Mouse (Mus musculus): ENCODE measurements around the gene Slc44a4.
"Not testable (repeated sequence)": the region's sequence is repeated elsewhere in the genome, so short reads cannot be mapped to it uniquely, and the experiment has no call there.

Gene Slc44a4

GRCm38 (mm10) chr17:34959130-34959778 is 45.0 kb downstream of the Slc44a4 start, which contains the start of gene Hspa1b:
TSS of gene Hspa1b (minus strand) at chr17:34959238.
- not testable (repeated sequence) for DNase-seq (ENCODE audit: extremely low read depth, low read depth)

GRCm38 (mm10) chr17:34959881-34960515 is 45.7 kb downstream of the Slc44a4 start:
- no peak for DNase-seq (ENCODE audit: extremely low read depth, low read depth)

- DNase-seq (ENCODE audit: extremely low read depth, low read depth): no peak
Observed at GRCm38 (mm10) chr17:34960702-34961493, 46.6 kb downstream of the Slc44a4 start.

GRCm38 (mm10) chr17:34962125-34962524 is 47.9 kb downstream of the Slc44a4 start:
- no peak for DNase-seq (ENCODE audit: extremely low read depth, low read depth)

GRCm38 (mm10) chr17:34962841-34963240 is 48.6 kb downstream of the Slc44a4 start:
- no peak for DNase-seq (ENCODE audit: extremely low read depth, low read depth)

- no peak for DNase-seq (ENCODE audit: extremely low read depth, low read depth)
Observed at GRCm38 (mm10) chr17:34964640-34965049, 50.4 kb downstream of the Slc44a4 start.

GRCm38 (mm10) chr17:34965627-34966026 is 51.4 kb downstream of the Slc44a4 start:
- no peak for DNase-seq (ENCODE audit: extremely low read depth, low read depth)

- DNase-seq (ENCODE audit: extremely low read depth, low read depth): not testable (repeated sequence)
Observed at GRCm38 (mm10) chr17:34969822-34970221, 55.6 kb downstream of the Slc44a4 start, which contains the start of gene Gm20481. TSS of gene Gm20481 (plus strand) at chr17:34969912.

- DNase-seq (ENCODE audit: extremely low read depth, low read depth): not testable (repeated sequence)
Observed at GRCm38 (mm10) chr17:34970850-34971249, 56.6 kb downstream of the Slc44a4 start.

GRCm38 (mm10) chr17:34971694-34972068 is 57.4 kb downstream of the Slc44a4 start:
- DNase-seq (ENCODE audit: extremely low read depth, low read depth): not testable (repeated sequence)

- DNase-seq (ENCODE audit: extremely low read depth, low read depth): not testable (repeated sequence)
Observed at GRCm38 (mm10) chr17:34972069-34972749, 57.9 kb downstream of the Slc44a4 start, which contains the start of the genes Hspa1a and Hspa1l. TSS of gene Hspa1a (minus strand) at chr17:34972156. TSS of gene Hspa1l (plus strand) at chr17:34972703.

- DNase-seq (ENCODE audit: extremely low read depth, low read depth): no peak
Observed at GRCm38 (mm10) chr17:34975581-34976492, 61.6 kb downstream of the Slc44a4 start.

GRCm38 (mm10) chr17:34977000-34977399 is 62.7 kb downstream of the Slc44a4 start:
- no peak for DNase-seq (ENCODE audit: extremely low read depth, low read depth)

GRCm38 (mm10) chr17:34978239-34978638 is 64.0 kb downstream of the Slc44a4 start:
- no peak for DNase-seq (ENCODE audit: extremely low read depth, low read depth)

- DNase-seq (ENCODE audit: extremely low read depth, low read depth): no peak
Observed at GRCm38 (mm10) chr17:34979631-34980030, 65.4 kb downstream of the Slc44a4 start.

Data from MEL-GATA-1-ER (cell line).